Mouse (Mus musculus) MEL (cell line): Measurements from ENCODE around the gene Nudt17. TPM values are rescaled to one million over a fixed set of nuclear protein-coding genes. Genes with fewer than 3 reads are reported as not detected.
A peak's percentile ranks its signal among the peaks of the same experiment; 100 is the strongest.

Experiments used
- DNase-seq: peaks from one replicate; pipeline ENCODE4 v3.0.0; 2011; ENCODE audit warnings: low read depth, low spot score
- H3K27ac ChIP-seq: 2 replicates; pipeline ENCODE4 v1.5.1; 2012; ENCODE audit warnings: low read depth, mild to moderate bottlenecking, control low read depth, low read length, moderate library complexity; ENCODE audit not compliant: control insufficient read depth
- H3K27me3 ChIP-seq, 2 experiments: fragments of 150-350 bp in 1 of 2; sonication (generic) in 1 of 2; 2 replicates each; pipeline ENCODE4 v1.6.1; 2012; ENCODE audit warnings: low read length in 2 of 2, mild to moderate bottlenecking in 2 of 2, improper control_type of control experiment in 1 of 2, moderate library complexity in 1 of 2; ENCODE audit not compliant: insufficient read depth in 2 of 2, control insufficient read depth in 1 of 2
- H3K36me3 ChIP-seq, 2 experiments: 2 replicates each; pipeline ENCODE4 v1.6.1; 2012 to 2014; ENCODE audit warnings: low read length in 2 of 2, improper control_type of control experiment in 1 of 2, inconsistent platforms in 1 of 2, mild to moderate bottlenecking in 1 of 2; ENCODE audit not compliant: insufficient read depth in 2 of 2, control insufficient read depth in 1 of 2
- H3K4me1 ChIP-seq, 2 experiments: fragments of 150-350 bp in 1 of 2; sonication (generic) in 1 of 2; 2 replicates each; pipeline ENCODE4 v1.6.1; 2012; ENCODE audit warnings: low read length in 2 of 2, improper control_type of control experiment in 1 of 2, mild to moderate bottlenecking in 1 of 2; ENCODE audit not compliant: insufficient read depth in 2 of 2, control insufficient read depth in 1 of 2
- H3K4me3 ChIP-seq, 2 experiments: fragments of 150-350 bp in 1 of 2; sonication (generic) in 1 of 2; 2 replicates each; pipeline ENCODE4 v1.5.1; 2012; ENCODE audit warnings: low read depth in 2 of 2, low read length in 2 of 2, mild to moderate bottlenecking in 2 of 2, moderate library complexity in 2 of 2, control low read depth in 1 of 2, improper control_type of control experiment in 1 of 2; ENCODE audit not compliant: control insufficient read depth in 1 of 2, insufficient read depth in 1 of 2
- H3K79me2 ChIP-seq: 2 replicates; pipeline ENCODE4 v1.6.1; 2012; ENCODE audit warnings: mild to moderate bottlenecking, low read length, moderate library complexity; ENCODE audit not compliant: control insufficient read depth, poor library complexity, insufficient read depth
- H3K9ac ChIP-seq: 2 replicates; pipeline ENCODE4 v1.6.1; 2012; ENCODE audit warnings: low read depth, mild to moderate bottlenecking, control low read depth, low read length, moderate library complexity; ENCODE audit not compliant: control insufficient read depth, poor library complexity, severe bottlenecking
- H3K9me3 ChIP-seq: fragments of 150-350 bp; sonication (generic); replicated peaks from 2 replicates; pipeline ENCODE4 v1.6.1; 2012; ENCODE audit warnings: mild to moderate bottlenecking, low read length, improper control_type of control experiment, moderate library complexity; ENCODE audit not compliant: insufficient read depth
- CHD1 ChIP-seq: IDR thresholded peaks from 2 replicates; pipeline ENCODE4 v1.6.1; 2012; ENCODE audit warnings: low read depth, mild to moderate bottlenecking, inconsistent platforms, low read length, improper control_type of control experiment
- CTCF ChIP-seq, 3 experiments: IDR thresholded peaks in 2 of 3; conservative IDR thresholded peaks in 1 of 3; 2 replicates each; pipeline ENCODE4 v1.5.1; 2011 to 2012; ENCODE audit warnings: low read length in 3 of 3, low read depth in 2 of 3, mild to moderate bottlenecking in 2 of 3, improper control_type of control experiment in 1 of 3, inconsistent platforms in 1 of 3, mixed read lengths in 1 of 3, moderate library complexity in 1 of 3; ENCODE audit not compliant: control insufficient read depth in 1 of 3, insufficient read depth in 1 of 3, poor library complexity in 1 of 3, severe bottlenecking in 1 of 3
- ELF1 ChIP-seq: IDR thresholded peaks from 2 replicates; pipeline ENCODE4 v1.6.1; 2014; ENCODE audit warnings: low read depth, mild to moderate bottlenecking, inconsistent platforms, low read length, improper control_type of control experiment, moderate library complexity
- EP300 ChIP-seq, 2 experiments: IDR thresholded peaks; 2 replicates each; pipeline ENCODE4 v1.6.1; 2011; ENCODE audit warnings: improper control_type of control experiment in 2 of 2, low read length in 2 of 2, low read depth in 1 of 2, mild to moderate bottlenecking in 1 of 2
- GABPA ChIP-seq: IDR thresholded peaks from 2 replicates; pipeline ENCODE4 v1.6.1; 2012; ENCODE audit warnings: low read depth, mild to moderate bottlenecking, inconsistent platforms, low read length, improper control_type of control experiment, moderate library complexity
- GATA1 ChIP-seq: IDR thresholded peaks from 2 replicates; pipeline ENCODE4 v1.6.1; 2011; ENCODE audit warnings: low read depth, low read length, improper control_type of control experiment
- HCFC1 ChIP-seq: IDR thresholded peaks from 2 replicates; pipeline ENCODE4 v1.6.1; 2012; ENCODE audit warnings: low read depth, mild to moderate bottlenecking, inconsistent platforms, low read length, improper control_type of control experiment, moderate library complexity
- KAT2A ChIP-seq: conservative IDR thresholded peaks from 2 replicates; pipeline ENCODE4 v1.6.1; 2012; ENCODE audit warnings: low read depth, low read length, improper control_type of control experiment, inconsistent platforms
- MAFK ChIP-seq: IDR thresholded peaks from 2 replicates; pipeline ENCODE4 v1.6.1; 2011; ENCODE audit warnings: low read depth, mild to moderate bottlenecking, low read length, improper control_type of control experiment, borderline replicate concordance
- MAX ChIP-seq: IDR thresholded peaks from 2 replicates; pipeline ENCODE4 v1.6.1; 2011; ENCODE audit warnings: low read length, improper control_type of control experiment
- MXI1 ChIP-seq: IDR thresholded peaks from 2 replicates; pipeline ENCODE4 v1.6.1; 2011; ENCODE audit warnings: mild to moderate bottlenecking, low read depth, low read length, improper control_type of control experiment
- MYC ChIP-seq: IDR thresholded peaks from 2 replicates; pipeline ENCODE4 v1.6.1; 2011; ENCODE audit warnings: low read depth, mild to moderate bottlenecking, low read length, improper control_type of control experiment, moderate library complexity
- NRF1 ChIP-seq: IDR thresholded peaks from 2 replicates; pipeline ENCODE4 v1.6.1; 2014; ENCODE audit warnings: low read depth, mild to moderate bottlenecking, inconsistent platforms, low read length, improper control_type of control experiment, moderate library complexity; ENCODE audit not compliant: poor library complexity, insufficient read depth, severe bottlenecking
- POLR2A ChIP-seq, 2 experiments: IDR thresholded peaks; 2 replicates each; pipeline ENCODE4 v1.6.1; 2011 to 2012; ENCODE audit warnings: low read length in 2 of 2, mild to moderate bottlenecking in 2 of 2, control low read depth in 1 of 2, improper control_type of control experiment in 1 of 2, low read depth in 1 of 2, moderate library complexity in 1 of 2; ENCODE audit not compliant: control insufficient read depth in 1 of 2, insufficient read depth in 1 of 2, poor library complexity in 1 of 2
- POLR2AphosphoS2 ChIP-seq: IDR thresholded peaks from 2 replicates; pipeline ENCODE4 v1.6.1; 2011; ENCODE audit warnings: low read length, improper control_type of control experiment
- POLR2AphosphoS5 ChIP-seq: IDR thresholded peaks from 2 replicates; pipeline ENCODE4 v1.6.1; 2012; ENCODE audit warnings: low read depth, borderline replicate concordance, mild to moderate bottlenecking, inconsistent platforms, low read length, moderate library complexity, mixed read lengths
- SIN3A ChIP-seq: IDR thresholded peaks from 2 replicates; pipeline ENCODE4 v1.6.1; 2012; ENCODE audit warnings: low read length, improper control_type of control experiment, inconsistent platforms
- TAL1 ChIP-seq: IDR thresholded peaks from 2 replicates; pipeline ENCODE4 v1.6.1; 2012; ENCODE audit warnings: mild to moderate bottlenecking, inconsistent platforms, low read length, moderate library complexity, mixed read lengths
- TBP ChIP-seq: IDR thresholded peaks from 2 replicates; pipeline ENCODE4 v1.8.0; 2011; ENCODE audit warnings: low read depth, low read length, improper control_type of control experiment
- TCF12 ChIP-seq: IDR thresholded peaks from 2 replicates; pipeline ENCODE4 v1.6.1; 2014; ENCODE audit warnings: low read depth, mild to moderate bottlenecking, inconsistent platforms, low read length, improper control_type of control experiment, moderate library complexity
- UBTF ChIP-seq: IDR thresholded peaks from 2 replicates; pipeline ENCODE4 v1.6.1; 2012; ENCODE audit warnings: low read depth, mild to moderate bottlenecking, inconsistent platforms, low read length, improper control_type of control experiment, moderate library complexity, borderline replicate concordance; ENCODE audit not compliant: insufficient read depth
- USF2 ChIP-seq, 2 experiments: IDR thresholded peaks; 2 replicates each; pipeline ENCODE4 v1.6.1; 2011 to 2012; ENCODE audit warnings: improper control_type of control experiment in 2 of 2, low read length in 2 of 2, borderline replicate concordance in 1 of 2, inconsistent platforms in 1 of 2, low read depth in 1 of 2, mild to moderate bottlenecking in 1 of 2; ENCODE audit not compliant: insufficient read depth in 1 of 2
- ZKSCAN1 ChIP-seq: IDR thresholded peaks from 2 replicates; pipeline ENCODE4 v1.6.1; 2012; ENCODE audit warnings: low read depth, mild to moderate bottlenecking, inconsistent platforms, low read length, improper control_type of control experiment, moderate library complexity
- ZNF384 ChIP-seq: IDR thresholded peaks from 2 replicates; pipeline ENCODE4 v1.6.1; 2012; ENCODE audit warnings: low read depth, mild to moderate bottlenecking, inconsistent platforms, low read length, improper control_type of control experiment
- polyA plus RNA-seq, 2 experiments: library from polyadenylated mRNA; stranded (reverse) in 1 of 2; unstranded in 1 of 2; fragments of >175 nt in 1 of 2; fragments of >200 nt in 1 of 2; gene quantifications; 2 replicates each; pipeline versions ENCODE4 v1.2.1 to v1.2.4; 2012; ENCODE audit warnings: low replicate concordance in 2 of 2, low read depth in 1 of 2; ENCODE audit not compliant: insufficient read length in 2 of 2, insufficient read depth in 1 of 2, missing spikeins in 1 of 2
- total RNA-seq: library from RNA; depleted of rRNA; stranded (reverse); fragments of 300-350 nt; gene quantifications from 2 replicates; pipeline ENCODE4 v1.2.3, GENCODE M21; 2012

Gene Nudt17
- total and polyA plus RNA-seq, 3 experiments: 2.7 to 6.5 TPM; not detected in 1

DNA sequence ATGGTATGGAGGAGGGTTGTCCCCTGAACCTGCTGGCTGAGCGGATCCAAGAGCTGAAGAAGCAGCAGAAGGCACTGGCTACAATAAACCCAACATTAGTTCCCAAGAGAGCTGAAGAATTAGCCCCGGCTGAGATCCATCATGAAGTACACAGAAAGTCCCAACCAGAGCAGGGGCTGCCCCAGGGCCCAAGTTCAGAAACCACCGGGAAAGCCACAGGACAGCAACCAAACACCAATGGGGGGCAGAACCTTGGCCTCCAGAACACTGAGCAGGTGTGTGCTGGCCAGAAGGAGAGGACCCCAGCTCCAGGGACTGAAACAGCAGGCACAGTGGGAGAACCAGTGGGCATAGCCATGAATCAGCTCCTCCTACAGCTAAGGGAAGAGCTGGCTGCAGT, 24.9 kb downstream of the Nudt17 start:
- H3K27me3 ChIP-seq: no peaks in the 10 kb centered on the region
- H3K36me3 ChIP-seq: peaks cover 0 to 24% of the 10 kb centered on the region in 2 experiments; a peak in 2 of 4 replicates
- H3K4me3 ChIP-seq: no peak overlapping the region

DNA sequence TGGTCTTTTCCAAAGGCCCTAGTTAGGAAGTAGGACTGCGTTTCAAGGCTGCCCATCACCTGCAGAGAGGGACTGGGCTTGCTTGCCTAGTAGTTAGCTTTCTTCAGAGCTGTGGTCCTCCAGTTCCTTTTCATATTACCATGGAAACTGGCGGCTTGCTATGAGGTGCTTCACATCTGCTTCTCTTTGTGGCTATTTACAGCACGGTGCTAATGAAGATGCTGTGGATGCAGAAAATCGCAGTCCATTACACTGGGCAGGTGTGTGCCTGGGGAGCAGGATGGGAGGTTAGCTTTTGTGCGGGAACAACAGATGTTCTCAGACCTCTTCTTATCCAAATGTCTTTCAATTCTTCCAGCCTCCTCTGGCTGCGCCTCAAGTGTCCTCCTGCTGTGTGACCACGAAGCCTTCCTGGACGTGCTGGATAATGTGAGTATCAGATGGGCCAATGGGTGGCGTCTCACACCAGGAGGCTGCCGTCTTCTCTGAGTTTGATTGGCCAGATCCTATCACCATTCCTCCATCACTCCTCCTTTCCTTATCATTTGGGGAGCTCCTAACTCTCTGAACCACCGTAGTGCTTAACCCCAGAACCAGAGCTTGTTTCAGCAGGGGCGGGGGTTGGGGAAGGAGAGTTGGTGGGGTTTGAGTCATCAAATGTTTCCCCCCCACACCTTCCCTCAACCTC, 27.9 kb downstream of the Nudt17 start:
- H3K4me3 ChIP-seq: no peak overlapping the region
- H3K27me3 ChIP-seq: no peaks in the 10 kb centered on the region
- peak; percentile 67 for DNase-seq
- peaks cover 11 to 38% of the 10 kb centered on the region in 2 experiments for H3K4me1 ChIP-seq
- H3K27ac ChIP-seq: peak overlapping the region; percentile 18; the same call in 1 of the 2 replicates
- H3K9ac ChIP-seq: no peak overlapping the region
- peak; percentile 12; the same call in 1 of the 2 replicates for TF ChIP-seq TAL1
- no peak for TF ChIP-seq GABPA
- TF ChIP-seq MAX: no peak; the same call in 1 of the 2 replicates
- TF ChIP-seq POLR2AphosphoS5: no peak
- TF ChIP-seq POLR2AphosphoS2: no peak
- no peak for TF ChIP-seq MYC
- no peak for TF ChIP-seq SIN3A
- TF ChIP-seq EP300 (IDR thresholded peaks at IDR 0.05; ENCODE audit: low read depth in 1 of 2, low read length in 2 of 2): peak; percentile 3 to 17; a peak in 2 of 4 replicates
- no peak for TF ChIP-seq CHD1
- TF ChIP-seq NRF1: no peak
- TF ChIP-seq UBTF: no peak
- no peak for TF ChIP-seq TBP
- no peak for TF ChIP-seq USF2 (IDR thresholded peaks at IDR 0.05; ENCODE audit: borderline replicate concordance in 1 of 2, insufficient read depth in 1 of 2, low read depth in 1 of 2, low read length in 2 of 2)
- no peak for TF ChIP-seq MXI1
- TF ChIP-seq CTCF (IDR thresholded peaks at IDR 0.05 in 2 of 3, conservative IDR thresholded peaks at IDR 0.05 in 1 of 3; ENCODE audit: control insufficient read depth in 1 of 3, insufficient read depth in 1 of 3, low read depth in 2 of 3, low read length in 3 of 3, poor library complexity in 1 of 3, severe bottlenecking in 1 of 3): no peak
- TF ChIP-seq ELF1: no peak
- no peak; the same call in 1 of the 2 replicates for TF ChIP-seq TCF12
- 0 out of 2 replicates have a peak, but pooled peaks have one; percentile 56 for TF ChIP-seq GATA1
- no peak for TF ChIP-seq KAT2A
- no peak for TF ChIP-seq ZNF384
- TF ChIP-seq ZKSCAN1: no peak
- no peak for TF ChIP-seq HCFC1
- no peak for TF ChIP-seq POLR2A (IDR thresholded peaks at IDR 0.05; ENCODE audit: control insufficient read depth in 1 of 2, insufficient read depth in 1 of 2, low read depth in 1 of 2, low read length in 2 of 2, poor library complexity in 1 of 2)
- no peak for TF ChIP-seq MAFK
- H3K36me3 ChIP-seq: peaks cover 0 to 32% of the 10 kb centered on the region in 2 experiments; a peak in 2 of 4 replicates
- no peaks in the 10 kb centered on the region for H3K79me2 ChIP-seq
- H3K9me3 ChIP-seq: no peaks in the 10 kb centered on the region

More for the DNA sequence above, 24.9 kb downstream of the Nudt17 start:
- DNase-seq: no peak
- TF ChIP-seq MXI1 (no peak), MAX (no peak), CTCF (IDR thresholded peaks at IDR 0.05 in 2 of 3, conservative IDR thresholded peaks at IDR 0.05 in 1 of 3; ENCODE audit: control insufficient read depth in 1 of 3, insufficient read depth in 1 of 3, low read depth in 2 of 3, low read length in 3 of 3, poor library complexity in 1 of 3, severe bottlenecking in 1 of 3) (no peak)
- TF ChIP-seq, all 39 proteins: peak for 0
- Histone ChIP-seq H3K79me2 (no peaks in the 10 kb centered on the region), H3K9ac (no peak overlapping the region), H3K4me1 (peaks cover 12 to 27% of the 10 kb centered on the region in 2 experiments), H3K9me3 (no peaks in the 10 kb centered on the region), H3K27ac (no peak overlapping the region)
